Mouse (Mus musculus) limb, embryonic 15.5 days (tissue): ENCODE measurements around the gene I830077J02Rik. TPM values are rescaled to one million over a fixed set of nuclear protein-coding genes. Genes with fewer than 3 reads are reported as not detected.
A peak's percentile ranks its signal among the peaks of the same experiment; 100 is the strongest.

Source experiments
- ATAC-seq: fragments of 200-750 bp; cut with Nextera tagmentation; 2 replicates; pipeline ENCODE4 v1.8.0; 2017; ENCODE audit warnings: low read depth, moderate TSS enrichment; ENCODE audit not compliant: insufficient number of reproducible peaks, low FRiP score, low TSS enrichment
- H3K27ac ChIP-seq: fragments of 300-500 bp; sonication (generic); 2 replicates; pipeline ENCODE4 v1.5.1; 2015; ENCODE audit warnings: moderate library complexity, mild to moderate bottlenecking, inconsistent platforms
- H3K27me3 ChIP-seq: fragments of 300-500 bp; sonication (generic); 2 replicates; pipeline ENCODE4 v1.6.1; 2015; ENCODE audit warnings: inconsistent platforms
- H3K36me3 ChIP-seq: fragments of 300-500 bp; sonication (generic); 2 replicates; pipeline ENCODE4 v1.6.1; 2015; ENCODE audit warnings: inconsistent platforms
- H3K4me1 ChIP-seq: fragments of 300-500 bp; sonication (generic); 2 replicates; pipeline ENCODE4 v1.6.1; 2015; ENCODE audit warnings: inconsistent platforms
- H3K4me2 ChIP-seq: fragments of 300-500 bp; sonication (generic); 2 replicates; pipeline ENCODE4 v1.6.1; 2015; ENCODE audit warnings: mild to moderate bottlenecking, inconsistent platforms
- H3K4me3 ChIP-seq: fragments of 300-500 bp; sonication (generic); 2 replicates; pipeline ENCODE4 v1.5.1; 2015; ENCODE audit warnings: mild to moderate bottlenecking, inconsistent platforms
- H3K9ac ChIP-seq: fragments of 300-500 bp; sonication (generic); 2 replicates; pipeline ENCODE4 v1.6.1; 2015; ENCODE audit warnings: inconsistent platforms
- H3K9me3 ChIP-seq: fragments of 300-500 bp; sonication (generic); 2 replicates; pipeline ENCODE4 v1.6.1; 2016; ENCODE audit warnings: inconsistent platforms
- WGBS: fragments of 180-500 bp; shearing (Covaris S2); methylation state at CpG from one replicate; pipeline ENCODE4 v1.1.7; 2015; 5-methylcytosine and 5-hydroxymethylcytosine counted together
- polyA plus RNA-seq: library from polyadenylated mRNA; unstranded; fragments of >200 nt; fragmentation: Nextera tagmentation; extraction: Ambion mirVana; gene quantifications from 2 replicates; pipeline ENCODE4 v1.2.1, GENCODE M21; 2015

The I830077J02Rik gene
- polyA plus RNA-seq, result 0.32 and 0.51 TPM in 2 replicates

DNA sequence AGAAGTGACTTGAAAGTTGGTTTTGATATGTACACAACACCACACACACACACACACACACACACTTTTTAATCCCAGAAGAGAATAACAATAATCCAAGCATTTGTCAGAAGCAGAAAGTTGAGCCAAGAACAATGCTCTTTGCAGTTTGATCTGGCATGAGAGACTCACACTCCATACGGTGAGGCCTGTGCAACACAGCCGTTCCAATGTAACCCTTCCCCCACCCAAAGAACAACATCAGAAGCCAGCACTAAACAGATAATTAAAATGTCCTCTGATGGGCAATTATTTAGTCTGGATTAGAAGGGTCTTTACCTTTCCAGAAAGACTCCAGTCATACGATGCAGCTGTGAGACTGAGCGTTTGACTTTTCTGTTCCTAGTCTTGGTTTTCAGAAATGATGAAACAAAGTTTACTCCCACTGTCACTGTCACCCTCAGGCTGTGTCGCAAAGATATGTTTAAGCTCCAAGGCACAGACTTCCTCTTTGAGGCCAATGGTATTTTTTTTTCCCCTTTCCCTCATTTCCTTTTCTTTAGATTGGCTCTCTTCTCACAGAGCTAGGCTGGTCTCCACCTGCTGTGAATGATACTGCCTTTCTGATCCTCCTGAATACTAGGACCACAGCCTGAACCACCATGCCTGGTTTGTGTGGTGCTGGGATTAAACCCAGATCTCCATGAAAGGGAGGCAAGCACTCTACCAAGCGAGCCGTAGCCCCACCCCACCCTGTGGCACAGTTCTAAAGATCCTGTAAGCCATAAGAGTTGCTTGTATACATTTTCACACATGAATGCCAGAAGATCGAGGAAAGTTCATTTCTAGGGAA is at the start of gene I830077J02Rik:
TSS of gene I830077J02Rik (minus strand) at position 425 of the 832 bp plus-strand sequence.
- no peaks in the 10 kb centered on the region for H3K9me3 ChIP-seq
- no peak within 1 kb of the TSS for H3K4me3 ChIP-seq
- no peaks in the 10 kb centered on the region for H3K27me3 ChIP-seq
- no peaks in the 10 kb centered on the region for H3K36me3 ChIP-seq
- H3K9ac ChIP-seq, result no peak within 1 kb of the TSS
- no peak within 1 kb of the TSS for H3K27ac ChIP-seq
- H3K4me1 ChIP-seq, result no peaks in the 10 kb centered on the region
- no peak for ATAC-seq
- WGBS, result 74% methylated on average over 8 of the region's 8 CpGs
- no peak within 1 kb of the TSS for H3K4me2 ChIP-seq

DNA sequence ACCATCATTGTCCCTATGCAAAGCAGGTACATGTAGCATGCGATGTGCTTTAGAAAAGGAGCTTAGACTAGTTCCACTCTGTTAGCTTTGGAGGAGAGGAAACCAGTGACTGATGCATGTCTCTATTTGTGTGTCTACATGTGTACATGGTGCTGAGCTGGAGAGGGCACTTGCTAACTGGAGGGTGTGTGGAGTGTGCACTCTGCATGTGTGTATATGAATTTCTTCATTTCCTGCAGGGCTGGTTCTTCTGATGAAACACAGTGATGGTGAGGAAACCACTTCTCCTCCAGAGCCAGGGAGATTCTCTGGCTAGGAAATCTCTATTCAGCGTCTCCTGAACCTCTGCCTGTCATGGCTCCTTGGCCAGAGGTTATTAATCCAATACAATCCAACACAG is 41.7 kb upstream of the I830077J02Rik start:
- Histone ChIP-seq H3K9ac (no peak overlapping the region), H3K4me3 (no peak overlapping the region), H3K4me2 (no peak overlapping the region), H3K27me3 (no peaks in the 10 kb centered on the region), H3K9me3 (no peaks in the 10 kb centered on the region), H3K4me1 (no peaks in the 10 kb centered on the region), H3K36me3 (peaks cover 10% of the 10 kb centered on the region), H3K27ac (no peak overlapping the region)
- no peak for ATAC-seq
- 80% methylated on average over 2 of the region's 2 CpGs for WGBS

DNA sequence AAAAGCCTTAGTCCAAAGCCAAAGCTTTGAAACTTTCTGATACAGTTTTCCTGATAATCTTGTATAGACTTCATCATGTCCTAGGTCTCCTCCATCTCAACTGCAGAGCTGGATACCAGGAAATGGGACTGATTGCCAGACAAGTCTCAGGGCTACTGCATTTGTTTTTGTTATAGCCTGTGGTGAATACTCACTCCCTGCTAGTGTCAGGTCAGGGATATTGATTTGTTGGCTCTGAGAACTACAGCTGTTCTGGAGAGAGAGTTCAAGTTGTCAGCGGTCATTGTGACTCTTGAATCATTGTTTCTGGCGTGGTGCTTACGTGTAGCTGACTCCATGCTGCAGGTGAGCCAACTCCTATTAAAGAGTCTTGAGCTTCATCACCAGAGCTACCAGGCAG is 40.9 kb upstream of the I830077J02Rik start, which contains the start of gene Ovgp1:
TSS of gene Ovgp1 (plus strand) at position 301 of the 400 bp plus-strand sequence.
- no peak within 1 kb of the TSS for H3K9ac ChIP-seq
- no peak for ATAC-seq

DNA sequence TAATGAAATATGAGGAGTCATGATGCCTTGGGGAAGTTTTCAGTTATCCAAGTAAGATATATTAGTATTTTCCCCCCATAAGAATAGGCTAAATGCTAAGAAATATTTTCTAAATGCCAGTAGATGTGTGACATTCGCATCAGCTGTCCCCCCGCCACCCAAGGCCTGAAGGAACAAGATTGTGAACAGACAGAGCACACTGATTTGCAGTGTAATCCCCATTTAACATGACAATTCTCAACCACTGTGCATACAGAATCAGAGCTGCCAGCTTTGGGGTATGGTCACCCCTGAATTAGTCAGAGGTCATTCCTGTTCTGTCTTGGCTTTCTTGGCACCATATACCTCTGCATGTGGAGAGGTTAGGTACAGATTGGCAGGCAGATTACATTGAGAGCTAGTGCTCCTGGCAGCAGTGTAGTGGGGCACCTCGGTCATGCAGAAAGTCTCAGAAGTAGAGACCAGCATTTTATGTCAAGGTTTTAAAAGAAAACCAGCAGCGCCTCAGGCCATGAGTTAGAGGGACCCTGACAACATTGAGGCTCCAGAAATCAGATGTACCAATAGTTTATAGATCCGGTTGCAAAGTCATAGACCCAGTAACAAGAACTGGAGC is 39.5 kb upstream of the I830077J02Rik start:
- no peak for ATAC-seq
- WGBS, result 84% methylated on average over 5 of the region's 5 CpGs
- peaks cover 28% of the 10 kb centered on the region for H3K36me3 ChIP-seq
- no peaks in the 10 kb centered on the region for H3K27me3 ChIP-seq
- no peak overlapping the region for H3K27ac ChIP-seq
- no peak overlapping the region for H3K9ac ChIP-seq
- no peaks in the 10 kb centered on the region for H3K9me3 ChIP-seq
- H3K4me2 ChIP-seq, result no peak overlapping the region
- no peaks in the 10 kb centered on the region for H3K4me1 ChIP-seq
- H3K4me3 ChIP-seq, result no peak overlapping the region

More for the DNA sequence above, 40.9 kb upstream of the I830077J02Rik start, which contains the start of gene Ovgp1:
- Histone ChIP-seq H3K36me3 (peaks cover 16% of the 10 kb centered on the region), H3K4me3 (no peak within 1 kb of the TSS), H3K27me3 (no peaks in the 10 kb centered on the region), H3K27ac (no peak within 1 kb of the TSS), H3K4me1 (no peaks in the 10 kb centered on the region), H3K9me3 (no peaks in the 10 kb centered on the region), H3K4me2 (no peak within 1 kb of the TSS)
- WGBS, result 77% methylated on average over 3 of the region's 3 CpGs

DNA sequence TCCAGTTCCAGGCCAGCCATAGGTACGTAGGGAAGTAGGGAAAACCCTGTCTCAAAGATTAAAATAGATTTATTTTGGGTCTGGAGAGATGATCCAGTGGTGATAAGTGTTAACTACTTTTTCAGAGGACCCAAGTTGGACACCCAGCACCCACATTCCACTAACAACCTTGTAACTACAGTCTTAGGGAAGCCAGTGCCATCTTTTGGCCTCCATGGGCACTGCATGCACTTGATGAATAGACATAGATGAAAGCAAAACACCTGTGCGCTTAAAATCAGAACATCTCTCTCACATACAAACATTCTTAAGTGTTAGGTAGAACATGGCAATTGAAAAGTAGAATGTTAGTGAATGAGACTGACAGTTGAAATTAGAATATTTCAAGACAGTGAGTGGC is 28.2 kb upstream of the I830077J02Rik start:
- H3K27ac ChIP-seq, result no peak overlapping the region
- H3K36me3 ChIP-seq, result peaks cover 52% of the 10 kb centered on the region
- H3K27me3 ChIP-seq, result no peaks in the 10 kb centered on the region
- no peak for ATAC-seq
- H3K4me2 ChIP-seq, result peak overlapping the region; percentile 66; the same call in 1 of the 2 replicates
- no peaks in the 10 kb centered on the region for H3K9me3 ChIP-seq
- peaks cover 20% of the 10 kb centered on the region for H3K4me1 ChIP-seq
- WGBS, result 96% methylated on average over 2 of the region's 2 CpGs
- H3K9ac ChIP-seq, result no peak overlapping the region
- H3K4me3 ChIP-seq, result peak overlapping the region; percentile 96

DNA sequence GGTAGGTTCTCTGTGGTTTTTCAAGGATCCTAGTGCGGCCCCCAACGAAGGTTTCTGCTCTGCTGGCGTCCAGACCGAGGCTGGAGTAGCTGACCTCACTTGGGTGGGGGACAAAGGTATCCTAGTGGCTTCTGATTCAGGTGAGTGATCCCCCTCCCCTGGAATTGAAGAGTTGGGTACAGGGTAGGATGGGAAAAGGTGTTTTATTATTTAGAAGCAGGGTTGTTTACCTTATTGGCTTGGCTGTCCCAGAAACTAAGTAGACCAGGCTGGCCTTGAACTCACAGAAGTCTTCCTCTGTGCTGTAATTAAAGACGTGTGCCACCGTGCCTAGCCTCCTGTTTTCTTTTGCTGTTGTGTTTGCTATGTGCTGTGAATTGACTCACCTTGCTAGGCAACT is 27.5 kb upstream of the I830077J02Rik start, which contains the start of gene Atp5f1:
TSS of gene Atp5f1 (minus strand) at position 101 of the 400 bp plus-strand sequence.
- no peak for ATAC-seq
- no peaks in the 10 kb centered on the region for H3K9me3 ChIP-seq
- H3K4me3 ChIP-seq, result peak within 1 kb of the TSS; percentile 96
- H3K4me1 ChIP-seq, result peaks cover 20% of the 10 kb centered on the region
- WGBS, result 9% methylated on average over 6 of the region's 6 CpGs
- no peaks in the 10 kb centered on the region for H3K27me3 ChIP-seq
- H3K9ac ChIP-seq, result peak within 1 kb of the TSS; percentile 97
- H3K27ac ChIP-seq, result peak within 1 kb of the TSS; percentile 88
- H3K36me3 ChIP-seq, result peaks cover 47% of the 10 kb centered on the region
- H3K4me2 ChIP-seq, result peak within 1 kb of the TSS; percentile 66

DNA sequence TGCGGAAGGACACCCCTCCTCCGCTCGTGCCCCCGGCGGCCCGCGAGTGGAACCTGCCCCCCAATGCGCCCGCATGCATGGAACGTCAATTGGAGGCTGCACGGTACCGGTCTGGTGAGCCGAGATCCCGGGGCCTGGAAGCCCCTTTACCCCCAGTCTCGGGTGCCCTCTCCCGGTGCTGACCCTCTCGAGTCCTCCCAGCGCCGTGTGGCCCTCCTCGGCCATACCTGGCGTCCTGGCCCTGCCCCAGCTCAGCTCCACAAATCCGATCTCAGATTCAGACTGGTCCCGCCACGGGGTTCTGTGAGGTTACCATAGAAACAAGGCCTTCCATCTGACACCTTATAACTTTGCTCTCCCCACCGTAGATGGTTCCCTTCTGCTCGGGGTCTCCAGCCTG is 27.1 kb upstream of the I830077J02Rik start:
- Histone ChIP-seq H3K4me2 (peak overlapping the region; percentile 66), H3K27me3 (no peaks in the 10 kb centered on the region), H3K9ac (peak overlapping the region; percentile 97), H3K9me3 (no peaks in the 10 kb centered on the region), H3K4me1 (peaks cover 20% of the 10 kb centered on the region), H3K4me3 (peak overlapping the region; percentile 96), H3K27ac (peak overlapping the region; percentile 79), H3K36me3 (peaks cover 47% of the 10 kb centered on the region)
- ATAC-seq, result peak; percentile 66; the same call in 1 of the 2 replicates
- WGBS, result under 1% methylated on average over 25 of the region's 26 CpGs

DNA sequence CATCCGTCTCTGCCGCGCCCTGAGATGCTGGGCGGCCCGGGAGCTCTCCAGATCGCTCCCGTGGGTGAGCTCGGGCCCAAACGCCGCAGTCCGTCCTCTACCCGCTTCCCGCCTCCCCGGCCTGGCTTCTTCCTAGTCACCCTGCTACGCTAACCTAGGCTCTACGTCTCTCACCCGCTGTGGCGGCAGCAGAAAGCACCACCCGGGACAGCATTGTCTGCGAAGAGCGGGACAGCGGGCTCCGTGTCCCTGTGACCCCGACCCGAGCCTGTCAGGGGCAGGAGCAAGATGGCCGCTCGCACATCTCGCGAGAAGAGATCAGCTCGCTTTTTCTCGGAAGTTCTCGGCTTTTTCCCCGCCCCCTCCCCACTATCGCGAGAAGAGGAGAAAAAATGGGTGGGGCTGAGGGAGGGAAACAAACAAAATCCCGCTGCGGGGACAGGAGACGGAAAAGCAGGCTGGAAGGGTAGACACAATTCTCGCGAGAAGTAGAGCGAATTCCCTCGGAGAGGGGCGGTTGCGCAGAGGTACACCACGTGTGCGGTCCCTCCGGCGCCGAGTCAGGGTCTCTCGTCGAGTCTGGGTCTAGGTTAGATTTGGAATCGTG is 26.6 kb upstream of the I830077J02Rik start, which contains the start of gene Wdr77:
TSS of gene Wdr77 (plus strand) at position 396 of the 607 bp plus-strand sequence.
- under 1% methylated on average over 52 of the region's 52 CpGs for WGBS
- peak within 1 kb of the TSS; percentile 66 for H3K4me2 ChIP-seq
- no peaks in the 10 kb centered on the region for H3K9me3 ChIP-seq
- peaks cover 20% of the 10 kb centered on the region for H3K4me1 ChIP-seq
- ATAC-seq, result peak; percentile 96
- H3K4me3 ChIP-seq, result peak within 1 kb of the TSS; percentile 96
- peaks cover 42% of the 10 kb centered on the region for H3K36me3 ChIP-seq
- no peaks in the 10 kb centered on the region for H3K27me3 ChIP-seq
- H3K9ac ChIP-seq, result peak within 1 kb of the TSS; percentile 97
- H3K27ac ChIP-seq, result peak within 1 kb of the TSS; percentile 88

DNA sequence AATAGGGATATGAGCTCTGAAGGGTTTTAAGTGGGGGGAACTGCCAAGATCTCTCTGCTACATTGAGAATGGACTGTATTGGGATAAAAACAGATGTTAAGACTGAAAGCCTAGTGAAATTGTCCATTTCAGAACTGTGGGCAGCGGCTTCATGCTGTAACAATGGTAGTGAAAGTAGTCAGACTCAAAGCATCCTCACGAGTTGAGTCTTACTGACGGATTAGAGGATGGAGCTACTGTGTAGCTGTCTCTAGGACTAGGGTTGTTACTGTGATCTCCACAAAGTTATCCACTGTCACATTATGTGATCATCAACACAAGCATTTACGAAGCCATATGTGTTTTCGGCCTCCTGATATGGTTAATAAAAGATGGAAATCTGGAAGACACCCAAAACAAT is 25.7 kb upstream of the I830077J02Rik start:
- Histone ChIP-seq H3K4me2 (peak overlapping the region; percentile 57), H3K9me3 (no peaks in the 10 kb centered on the region), H3K27me3 (no peaks in the 10 kb centered on the region), H3K4me1 (peaks cover 20% of the 10 kb centered on the region), H3K36me3 (peaks cover 38% of the 10 kb centered on the region), H3K4me3 (peak overlapping the region; percentile 96), H3K27ac (no peak overlapping the region), H3K9ac (peak overlapping the region; percentile 96)
- no peak for ATAC-seq
- 45% methylated on average over 5 of the region's 5 CpGs for WGBS

DNA sequence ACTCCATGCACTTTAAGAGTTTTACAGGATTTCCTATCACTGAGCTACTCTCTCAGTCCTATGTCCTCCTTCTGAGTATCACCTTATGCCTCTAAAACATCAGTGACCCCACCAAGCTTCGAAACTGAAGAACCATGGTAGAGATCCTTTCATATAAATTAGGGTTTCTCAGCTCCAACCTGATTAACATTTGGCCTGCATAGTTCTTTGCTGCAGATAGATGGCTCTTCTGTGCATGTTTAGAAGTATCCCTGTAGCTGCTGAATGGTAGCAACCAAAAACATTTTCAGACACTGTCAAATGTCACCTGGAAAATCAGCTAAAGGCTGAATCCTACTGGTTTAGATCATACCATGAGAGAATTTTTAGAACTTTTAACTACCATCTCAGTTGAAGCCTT is 24.8 kb upstream of the I830077J02Rik start:
- no peak overlapping the region for H3K4me2 ChIP-seq
- H3K36me3 ChIP-seq, result peaks cover 38% of the 10 kb centered on the region
- no peak overlapping the region for H3K4me3 ChIP-seq
- no peak for ATAC-seq
- H3K9me3 ChIP-seq, result no peaks in the 10 kb centered on the region
- no peak overlapping the region for H3K27ac ChIP-seq
- no peaks in the 10 kb centered on the region for H3K27me3 ChIP-seq
- 93% methylated on average over 1 of the region's 1 CpGs for WGBS
- no peak overlapping the region for H3K9ac ChIP-seq
- peaks cover 20% of the 10 kb centered on the region for H3K4me1 ChIP-seq

DNA sequence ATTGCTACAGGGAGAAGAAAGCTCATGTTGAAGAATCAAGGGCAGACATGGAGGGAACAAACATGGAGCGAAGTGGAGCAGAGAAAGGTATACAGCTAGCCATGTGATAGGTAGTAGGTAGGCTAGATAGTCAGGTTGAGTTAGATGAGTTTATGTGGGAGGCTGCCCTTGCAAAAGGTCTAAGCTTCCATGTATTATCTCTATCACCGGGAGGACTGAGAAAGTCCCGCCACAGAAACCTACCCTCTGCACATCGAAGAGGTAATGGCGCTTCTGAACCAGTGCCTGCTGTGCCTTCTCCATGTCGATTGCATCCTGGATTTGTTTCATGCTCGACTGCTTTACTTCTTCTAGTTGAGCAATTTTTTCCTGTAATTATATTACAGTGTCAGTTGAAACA is 18.9 kb upstream of the I830077J02Rik start:
- no peak for ATAC-seq
- Histone ChIP-seq H3K36me3 (peaks cover 66% of the 10 kb centered on the region), H3K9ac (no peak overlapping the region), H3K4me3 (no peak overlapping the region), H3K4me2 (no peak overlapping the region), H3K9me3 (no peaks in the 10 kb centered on the region), H3K27ac (no peak overlapping the region), H3K4me1 (no peaks in the 10 kb centered on the region), H3K27me3 (no peaks in the 10 kb centered on the region)
- 93% methylated on average over 7 of the region's 7 CpGs for WGBS
